Mouse (Mus musculus) adrenal gland, adult 2 months (tissue): Measurements from ENCODE around the gene Ulk1. TPM values are rescaled to one million over a fixed set of nuclear protein-coding genes. Genes with fewer than 3 reads are reported as not detected.
"Not testable (repeated sequence)": the region's sequence is repeated elsewhere in the genome, so short reads cannot be mapped to it uniquely, and the experiment has no call there.

Source experiments
- DNase-seq: peaks from one replicate; pipeline ENCODE4 v3.0.0; 2021
- long read RNA-seq: library from polyadenylated mRNA; stranded (forward); transcript quantifications from one replicate; pipeline ENCODE4 v2.0.0, GENCODE M21; 2021
- polyA plus RNA-seq: library from polyadenylated mRNA; depleted of rRNA; stranded (reverse); fragments of >200 nt; gene quantifications from 2 replicates; pipeline ENCODE4 v1.2.3, GENCODE M21; 2012; rRNA removed
- total RNA-seq, 2 experiments: library from RNA; stranded (reverse); gene quantifications; 2 replicates each; pipeline ENCODE4 v1.2.3; 2021

Gene Ulk1
- 10 to 100 TPM; 38.1 to 49.7 TPM for total RNA-seq
- 71.4 and 95.4 TPM in 2 replicates for polyA plus RNA-seq
- long read RNA-seq, full-length matches to known transcripts, result 1 of 13 reads
- long read RNA-seq, partial matches to known transcripts, result 10 of 13 reads
- long read RNA-seq, other reads (novel, unspliced or antisense), result 2 of 13 reads

DNA sequence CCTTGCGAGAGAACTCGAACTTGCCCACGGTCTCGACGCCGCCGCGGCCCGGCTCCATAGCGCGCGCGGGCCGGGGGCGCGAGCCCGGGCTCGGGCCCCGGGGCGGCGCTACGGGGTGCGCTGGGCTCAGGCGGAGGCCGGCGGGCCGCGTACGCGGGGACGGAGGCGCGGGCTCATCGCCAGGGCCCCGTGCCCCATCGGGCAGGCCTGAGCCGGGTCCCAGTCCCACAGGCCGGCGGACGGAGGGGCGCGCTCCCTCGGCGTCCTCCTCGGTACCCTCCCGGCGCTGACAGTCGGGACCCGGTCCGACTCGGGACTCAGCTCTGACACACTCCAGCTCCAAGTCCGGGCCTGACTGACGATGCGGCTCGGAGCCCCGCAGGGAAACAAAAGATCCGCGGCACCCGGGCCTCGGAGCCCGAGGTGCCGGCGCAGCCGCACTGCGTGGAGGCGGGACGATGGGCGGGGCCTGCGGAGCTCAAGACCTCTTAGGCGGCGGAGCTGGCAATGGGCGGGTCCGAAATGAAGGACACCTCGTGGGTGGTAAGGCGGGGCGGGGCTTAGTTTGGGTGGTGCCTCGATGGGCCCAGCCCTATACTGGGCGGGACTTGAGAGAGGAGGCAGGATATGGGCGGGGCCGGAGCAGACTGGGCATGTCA is at the start of gene Ulk1:
Ulk1 (minus strand) TSS at position 431 of the 659 bp plus-strand sequence.
- peak; percentile 100 for DNase-seq

- DNase-seq, result peak; percentile 64
These were observed 49.2 kb upstream of the Ulk1 start for GRCm38 (mm10) chr5:110859013-110859650.

GRCm38 (mm10) chr5:110857091-110857490 is 47.2 kb upstream of the Ulk1 start:
- no peak for DNase-seq

DNA sequence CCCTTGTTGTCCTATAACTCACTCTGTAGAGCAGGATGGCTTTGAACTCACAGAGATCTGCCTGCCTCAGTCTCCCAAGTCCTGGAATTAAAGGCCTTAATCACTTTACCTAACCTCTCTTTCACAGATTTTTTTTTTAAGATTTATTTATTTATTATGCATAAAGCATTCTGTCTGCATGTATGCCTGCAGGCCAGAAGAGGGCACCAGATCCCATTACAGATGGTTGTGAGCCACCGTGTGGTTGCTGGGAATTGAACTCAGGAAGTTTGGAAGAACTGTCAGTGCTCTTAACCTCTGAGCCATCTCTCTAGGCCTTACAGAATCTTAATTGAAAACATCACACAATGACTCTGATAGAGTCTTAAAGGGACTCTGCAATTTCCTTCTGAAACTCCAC is 43.1 kb upstream of the Ulk1 start:
- DNase-seq, result no peak

DNA sequence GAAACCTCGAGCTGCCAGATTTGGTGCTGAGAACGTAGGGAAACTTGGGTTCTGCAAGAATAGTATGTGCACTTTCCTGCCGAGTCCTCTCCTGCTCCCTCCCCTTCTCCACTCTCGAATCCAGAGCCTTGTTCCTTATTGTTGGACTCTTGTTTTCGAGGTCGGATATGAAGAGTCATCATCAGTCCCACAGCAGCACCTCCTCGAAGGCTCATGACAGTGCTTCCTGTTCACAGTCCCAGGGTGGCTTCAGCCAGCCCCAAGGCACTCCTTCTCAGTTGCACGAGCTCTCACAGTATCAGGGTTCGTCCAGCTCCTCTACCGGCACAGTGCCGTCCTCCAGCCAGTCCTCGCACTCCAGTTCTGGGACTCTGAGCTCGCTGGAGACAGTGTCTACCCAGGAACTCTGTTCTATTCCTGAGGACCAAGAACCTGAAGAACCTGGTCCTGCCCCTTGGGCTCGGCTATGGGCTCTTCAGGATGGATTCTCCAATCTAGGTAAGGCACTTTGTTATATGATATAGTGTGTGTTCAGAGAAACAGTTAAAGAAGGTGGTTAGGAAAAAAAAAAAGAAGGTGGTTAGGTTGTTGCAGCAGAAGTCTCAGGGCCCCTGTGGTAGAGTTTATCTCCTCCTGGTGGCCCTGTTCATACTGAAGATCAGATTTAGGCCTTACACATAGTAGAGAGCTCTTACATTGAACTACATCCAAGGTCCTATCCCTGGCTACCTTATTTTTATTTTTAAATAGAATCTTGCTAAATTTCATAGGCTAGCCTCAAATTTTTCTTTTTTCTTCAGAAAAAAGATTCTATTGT is 31.4 kb upstream of the Ulk1 start:
- DNase-seq, result no peak

DNA sequence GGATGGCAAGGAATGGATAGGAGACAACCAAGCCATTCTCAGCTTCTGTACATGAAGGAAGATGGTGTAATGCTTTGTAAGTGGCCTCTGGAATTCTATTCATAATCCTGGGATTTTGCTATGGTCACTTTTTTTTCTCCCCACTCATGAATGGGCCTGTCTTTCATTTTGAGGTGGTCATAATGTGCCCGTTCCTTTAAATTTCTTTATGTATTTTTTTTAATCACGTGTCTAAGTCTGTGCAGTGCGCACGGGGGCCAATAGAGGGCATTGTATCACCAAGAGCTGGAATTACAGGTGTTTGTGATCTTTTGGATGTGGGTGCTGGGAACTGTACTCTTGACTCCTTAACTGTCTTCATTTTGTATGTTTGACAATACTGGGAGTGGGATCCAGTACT is 30.6 kb upstream of the Ulk1 start:
- DNase-seq, result peak; percentile 22

GRCm38 (mm10) chr5:110839678-110840365 is 29.9 kb upstream of the Ulk1 start, which contains the start of the genes Hscb and Chek2:
Gene Hscb (minus strand): TSS chr5:110839777.
Gene Chek2 (plus strand): TSS chr5:110839979.
- DNase-seq, result peak; percentile 98

DNA sequence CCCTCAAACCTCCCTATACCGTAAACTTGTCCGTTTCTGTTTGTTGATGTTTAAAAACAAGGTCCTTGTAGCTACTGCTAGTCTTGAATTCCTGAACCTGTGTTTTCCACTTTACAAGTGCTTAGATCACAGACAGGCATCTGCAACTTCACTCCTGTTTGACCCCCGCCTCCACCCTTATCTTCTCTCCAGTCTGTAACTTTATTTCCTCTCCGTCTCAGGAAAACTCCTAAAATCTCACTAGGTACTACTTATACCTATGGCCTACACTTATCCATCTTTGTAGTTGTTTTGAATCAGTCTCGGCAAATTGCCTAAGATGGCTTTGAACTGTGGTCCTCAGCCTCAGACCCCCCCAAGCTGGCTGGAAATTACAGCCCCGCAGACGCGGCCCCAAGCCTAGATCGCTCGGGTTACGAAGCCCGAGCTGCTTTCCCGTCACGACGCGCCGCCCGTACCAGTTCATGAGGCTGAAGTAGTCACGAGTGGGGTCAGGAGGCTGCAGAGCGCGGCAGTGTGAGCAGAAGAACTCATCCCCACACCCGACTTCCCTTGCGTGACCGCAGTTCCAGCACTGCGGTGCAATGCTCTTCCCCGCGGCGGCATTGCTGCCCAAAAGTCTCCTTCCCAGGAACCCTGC is 29.3 kb upstream of the Ulk1 start:
- DNase-seq, result no peak

- not testable (repeated sequence) for DNase-seq
These were observed 28.1 kb upstream of the Ulk1 start for GRCm38 (mm10) chr5:110838016-110838415.

GRCm38 (mm10) chr5:110835959-110836358 is 26.1 kb upstream of the Ulk1 start:
- peak; percentile 53 for DNase-seq

DNA sequence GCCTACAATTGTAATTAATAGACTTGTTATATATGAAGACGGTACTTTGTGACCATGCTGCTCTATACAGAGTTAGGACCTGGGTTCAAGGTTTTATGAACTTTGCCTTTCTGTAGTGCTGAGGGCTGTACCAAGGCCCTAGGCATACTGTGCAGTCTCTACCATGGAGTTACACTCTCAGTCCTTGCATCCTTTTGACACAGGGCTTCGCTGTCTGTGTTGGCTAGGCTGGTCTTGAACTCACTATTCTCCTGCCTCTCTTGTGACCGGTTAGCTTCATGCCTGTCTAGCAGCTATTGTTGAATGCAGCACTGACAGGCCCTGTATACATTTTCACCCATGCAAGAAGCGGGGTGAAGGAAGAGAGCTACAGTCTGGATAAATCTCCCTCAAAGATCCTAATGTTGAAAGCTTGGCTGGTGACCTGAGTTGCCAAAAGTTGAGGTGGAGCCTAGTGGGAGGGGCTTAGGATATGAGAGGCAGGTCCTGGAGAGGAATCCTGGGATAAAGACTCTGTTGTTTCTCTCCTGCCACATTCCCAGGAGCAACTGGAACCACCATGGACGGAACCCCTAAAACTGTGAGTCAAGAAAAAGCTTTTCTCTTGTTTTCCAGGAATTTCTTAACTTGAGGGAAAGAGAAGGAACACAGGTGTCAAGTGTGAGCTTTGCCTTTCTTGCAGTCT is 21.3 kb upstream of the Ulk1 start:
- DNase-seq, result no peak

DNA sequence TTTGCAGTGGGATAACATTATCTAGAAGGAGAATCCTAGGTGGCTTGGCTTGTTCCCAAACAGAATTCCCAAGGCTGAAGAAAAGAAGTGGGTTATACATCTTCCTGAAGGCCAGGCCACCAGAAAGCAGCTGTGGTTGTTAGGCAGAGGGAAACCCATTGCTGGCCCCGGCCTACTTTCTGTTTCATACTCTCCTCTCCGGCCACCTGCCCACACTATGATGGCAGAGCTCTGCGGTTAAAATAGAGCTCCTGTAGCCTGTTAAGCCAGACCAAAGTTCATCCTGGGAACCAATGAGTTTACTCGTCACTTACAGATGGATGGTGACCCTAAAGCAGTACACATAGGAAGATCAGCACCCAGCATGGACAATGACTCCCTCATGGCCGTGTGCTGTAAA is 17.7 kb upstream of the Ulk1 start:
- DNase-seq, result no peak

GRCm38 (mm10) chr5:110826781-110827495 is 17.0 kb upstream of the Ulk1 start:
- no peak for DNase-seq

DNA sequence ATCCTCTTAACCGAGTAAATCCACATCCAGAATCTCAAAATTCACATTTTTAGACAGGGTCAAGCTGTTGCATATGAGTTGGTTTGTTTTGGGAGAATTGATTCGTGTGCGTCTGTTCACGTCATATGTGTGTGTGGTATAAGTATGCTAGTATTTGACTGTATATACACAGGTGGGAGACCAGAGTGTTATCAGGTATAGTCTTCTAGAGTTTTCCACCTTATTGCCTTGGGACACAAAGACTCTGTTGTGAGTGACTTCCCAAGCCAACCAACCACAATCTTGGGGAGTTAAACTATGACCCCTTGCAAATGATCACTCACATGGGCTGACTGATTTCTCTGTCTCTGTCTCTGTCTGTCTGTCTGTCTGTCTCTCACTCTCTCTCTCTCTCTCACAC is 14.5 kb upstream of the Ulk1 start:
- DNase-seq, result no peak

GRCm38 (mm10) chr5:110808821-110809666 is 853 bp downstream of the Ulk1 start:
- peak; percentile 43 for DNase-seq

GRCm38 (mm10) chr5:110808061-110808631 is 1.8 kb downstream of the Ulk1 start:
- DNase-seq, result peak; percentile 94

GRCm38 (mm10) chr5:110807453-110807852 is 2.4 kb downstream of the Ulk1 start:
- no peak for DNase-seq

DNA sequence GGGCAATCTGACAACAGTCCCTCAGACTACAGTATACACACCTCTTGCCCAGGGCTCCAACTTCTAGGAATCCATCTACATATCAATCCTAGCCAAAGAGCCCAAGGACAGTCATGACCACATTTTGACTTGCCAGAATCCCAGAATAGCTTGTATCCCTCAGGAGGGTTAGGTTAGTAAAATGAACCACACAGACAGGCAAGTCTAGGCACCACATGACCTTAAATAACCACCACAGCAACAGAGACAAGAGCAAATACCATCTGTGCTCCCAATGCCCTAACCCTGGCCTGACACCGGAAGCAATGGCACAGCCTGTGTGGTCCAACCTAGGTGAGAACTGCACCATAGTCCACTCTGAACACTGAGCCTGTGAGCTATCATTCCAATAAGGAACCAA is 3.2 kb downstream of the Ulk1 start:
- DNase-seq, result no peak

DNA sequence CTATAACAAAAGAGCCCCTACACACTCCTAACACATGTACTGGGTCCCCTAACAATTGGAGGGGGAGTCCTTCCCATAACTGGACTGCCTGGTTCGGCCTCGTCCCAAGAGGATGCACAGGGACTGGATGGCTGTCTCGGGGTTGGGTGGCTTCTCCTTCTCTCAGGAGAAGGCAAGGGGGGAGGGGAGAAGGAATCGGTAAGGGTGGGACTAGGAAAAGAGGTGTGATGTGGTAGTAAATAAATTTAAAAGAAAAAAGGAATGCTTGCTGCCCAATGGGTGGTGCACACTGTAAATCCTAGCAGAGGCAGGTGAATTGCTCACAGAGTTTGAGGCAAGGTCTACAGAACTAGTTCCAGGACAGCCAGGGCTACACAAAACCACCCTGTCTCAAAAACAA is 3.7 kb downstream of the Ulk1 start:
- DNase-seq, result no peak
